Mouse (Mus musculus) myocyte (in vitro differentiated cells): ENCODE measurements around the gene Man1c1. TPM values are rescaled to one million over a fixed set of nuclear protein-coding genes. Genes with fewer than 3 reads are reported as not detected.

ENCODE experiments used
- H3K27me3 ChIP-seq: one replicate; pipeline ENCODE4 v1.6.1; 2011; ENCODE audit not compliant: control insufficient read depth, insufficient read depth, insufficient read length
- H3K36me3 ChIP-seq: one replicate; pipeline ENCODE4 v1.6.1; 2011; ENCODE audit not compliant: control insufficient read depth, insufficient read depth
- H3K4me2 ChIP-seq: one replicate; pipeline ENCODE4 v1.6.1; 2011; ENCODE audit warnings: low read depth, control low read depth
- H3K4me3 ChIP-seq: one replicate; pipeline ENCODE4 v1.5.1; 2011; ENCODE audit warnings: mild to moderate bottlenecking, control low read depth, moderate library complexity
- H3K79me2 ChIP-seq: one replicate; pipeline ENCODE4 v1.6.1; 2011; ENCODE audit not compliant: control insufficient read depth, insufficient read depth
- H3ac ChIP-seq: one replicate; pipeline ENCODE4 v1.6.1; 2011; ENCODE audit not compliant: control insufficient read depth, insufficient read length
- CEBPB ChIP-seq: IDR thresholded peaks from 2 replicates; pipeline ENCODE4 v1.6.1; 2011; ENCODE audit warnings: mild to moderate bottlenecking, moderate library complexity; ENCODE audit not compliant: poor library complexity, insufficient read depth, severe bottlenecking
- E2F4 ChIP-seq: IDR thresholded peaks from one replicate; pipeline ENCODE4 v1.6.1; 2011; ENCODE audit warnings: mild to moderate bottlenecking, control low read depth, moderate library complexity; ENCODE audit not compliant: insufficient read depth
- MAX ChIP-seq: IDR thresholded peaks from one replicate; pipeline ENCODE4 v1.6.1; 2011; ENCODE audit warnings: low read depth, mild to moderate bottlenecking, control low read depth
- MYOD1 ChIP-seq, 3 experiments: IDR thresholded peaks; one replicate each; pipeline ENCODE4 v1.6.1; 2011; ENCODE audit warnings: control low read depth in 2 of 3, low read depth in 2 of 3, mild to moderate bottlenecking in 2 of 3, moderate library complexity in 1 of 3; ENCODE audit not compliant: insufficient read length in 2 of 3, control insufficient read depth in 1 of 3
- MYOG ChIP-seq, 3 experiments: IDR thresholded peaks; one replicate each; pipeline ENCODE4 v1.6.1; 2011; ENCODE audit warnings: control low read depth in 2 of 3, low read depth in 2 of 3, mild to moderate bottlenecking in 2 of 3; ENCODE audit not compliant: insufficient read length in 2 of 3, control insufficient read depth in 1 of 3, insufficient read depth in 1 of 3
- POLR2A ChIP-seq: IDR thresholded peaks from one replicate; pipeline ENCODE4 v1.6.1; 2011; ENCODE audit warnings: low read depth, mild to moderate bottlenecking, control low read depth, moderate library complexity; ENCODE audit not compliant: insufficient read length
- POLR2AphosphoS2 ChIP-seq: IDR thresholded peaks from one replicate; pipeline ENCODE4 v1.6.1; 2011; ENCODE audit warnings: low read depth, control low read depth; ENCODE audit not compliant: insufficient read length
- REST ChIP-seq: IDR thresholded peaks from one replicate; pipeline ENCODE4 v1.6.1; 2011; ENCODE audit warnings: mild to moderate bottlenecking, control low read depth, moderate library complexity; ENCODE audit not compliant: insufficient read depth, insufficient read length
- SRF ChIP-seq: IDR thresholded peaks from one replicate; pipeline ENCODE4 v1.6.1; 2011; ENCODE audit warnings: low read depth; ENCODE audit not compliant: control insufficient read depth, insufficient read length
- TCF12 ChIP-seq: IDR thresholded peaks from one replicate; pipeline ENCODE4 v1.6.1; 2011; ENCODE audit warnings: mild to moderate bottlenecking, control low read depth; ENCODE audit not compliant: poor library complexity, insufficient read depth, severe bottlenecking
- TCF3 ChIP-seq: IDR thresholded peaks from one replicate; pipeline ENCODE4 v1.6.1; 2011; ENCODE audit warnings: low read depth, control low read depth; ENCODE audit not compliant: insufficient read length
- USF1 ChIP-seq: IDR thresholded peaks from one replicate; pipeline ENCODE4 v1.6.1; 2011; ENCODE audit warnings: low read depth, mild to moderate bottlenecking, control low read depth, moderate library complexity
- polyA plus RNA-seq: library from polyadenylated mRNA; unstranded; fragments of >200 nt; fragmentation: generic; extraction: Trizol; gene quantifications from one replicate; pipeline ENCODE4 v1.2.1, GENCODE M21; 2012; ENCODE audit warnings: missing spikeins

Gene Man1c1
- polyA plus RNA-seq, 1 experiment, result 11.3 TPM

GRCm38 (mm10) chr4:134543261-134543660 is 160.8 kb downstream of the Man1c1 start:
- no peaks in the 10 kb centered on the region for H3K27me3 ChIP-seq
- no peak overlapping the region for H3ac ChIP-seq
- H3K4me3 ChIP-seq, result no peak overlapping the region
- no peak overlapping the region for H3K4me2 ChIP-seq
- H3K36me3 ChIP-seq, result peaks cover 11% of the 10 kb centered on the region
- TF ChIP-seq E2F4 (no peak), POLR2AphosphoS2 (no peak), TCF3 (no peak), POLR2A (no peak), MYOD1 (IDR thresholded peaks at IDR 0.05; ENCODE audit: control insufficient read depth in 1 of 3, insufficient read length in 2 of 3, low read depth in 2 of 3) (no peak), MAX (no peak), SRF (no peak), CEBPB (no peak), REST (no peak), MYOG (IDR thresholded peaks at IDR 0.05; ENCODE audit: control insufficient read depth in 1 of 3, insufficient read depth in 1 of 3, insufficient read length in 2 of 3, low read depth in 2 of 3) (no peak), USF1 (no peak), TCF12 (no peak)
- no peaks in the 10 kb centered on the region for H3K79me2 ChIP-seq

GRCm38 (mm10) chr4:134542726-134543125 is 161.4 kb downstream of the Man1c1 start:
- no peaks in the 10 kb centered on the region for H3K27me3 ChIP-seq
- H3ac ChIP-seq, result no peak overlapping the region
- TF ChIP-seq E2F4 (no peak), TCF3 (no peak), CEBPB (no peak), POLR2AphosphoS2 (no peak), MAX (no peak), REST (no peak), TCF12 (no peak), MYOG (IDR thresholded peaks at IDR 0.05; ENCODE audit: control insufficient read depth in 1 of 3, insufficient read depth in 1 of 3, insufficient read length in 2 of 3, low read depth in 2 of 3) (no peak), POLR2A (no peak), SRF (no peak), MYOD1 (IDR thresholded peaks at IDR 0.05; ENCODE audit: control insufficient read depth in 1 of 3, insufficient read length in 2 of 3, low read depth in 2 of 3) (no peak), USF1 (no peak)
- peaks cover 11% of the 10 kb centered on the region for H3K36me3 ChIP-seq
- H3K4me2 ChIP-seq, result no peak overlapping the region
- no peak overlapping the region for H3K4me3 ChIP-seq
- no peaks in the 10 kb centered on the region for H3K79me2 ChIP-seq

- Histone ChIP-seq H3K36me3 (peaks cover 11% of the 10 kb centered on the region), H3K27me3 (no peaks in the 10 kb centered on the region), H3ac (no peak overlapping the region), H3K4me3 (no peak overlapping the region), H3K4me2 (no peak overlapping the region), H3K79me2 (peaks cover 4% of the 10 kb centered on the region)
- TF ChIP-seq CEBPB (no peak), POLR2AphosphoS2 (no peak), USF1 (no peak), TCF12 (no peak), E2F4 (no peak), REST (no peak), MAX (no peak), MYOD1 (IDR thresholded peaks at IDR 0.05; ENCODE audit: control insufficient read depth in 1 of 3, insufficient read length in 2 of 3, low read depth in 2 of 3) (no peak)
Measured at GRCm38 (mm10) chr4:134538997-134539580, 165.0 kb downstream of the Man1c1 start.

- H3K79me2 ChIP-seq, result peaks cover 19% of the 10 kb centered on the region
Measured at GRCm38 (mm10) chr4:134535787-134536151, 168.3 kb downstream of the Man1c1 start.

More at GRCm38 (mm10) chr4:134535787-134536151, 168.3 kb downstream of the Man1c1 start:
- H3K36me3 ChIP-seq, result peaks cover 8% of the 10 kb centered on the region
- no peak overlapping the region for H3ac ChIP-seq
- H3K4me3 ChIP-seq, result peak overlapping the region; percentile 57
- peak overlapping the region; percentile 95 for H3K4me2 ChIP-seq
- no peaks in the 10 kb centered on the region for H3K27me3 ChIP-seq
- TF ChIP-seq MYOD1 (IDR thresholded peaks at IDR 0.05; ENCODE audit: control insufficient read depth in 1 of 3, insufficient read length in 2 of 3, low read depth in 2 of 3) (peak; percentile 79 to 95 (median 91)), TCF3 (peak; percentile 23), TCF12 (peak; percentile 58), SRF (no peak), USF1 (peak; percentile 50), MYOG (IDR thresholded peaks at IDR 0.05; ENCODE audit: control insufficient read depth in 1 of 3, insufficient read depth in 1 of 3, insufficient read length in 2 of 3, low read depth in 2 of 3) (peak in 1 of 3 experiments; percentile 11), CEBPB (no peak)
